Mouse (Mus musculus) liver, embryonic 11.5 days (tissue): Measurements from ENCODE around the gene Slc1a4. TPM values are rescaled to one million over a fixed set of nuclear protein-coding genes. Genes with fewer than 3 reads are reported as not detected.

Experiments used
- ATAC-seq: fragments of 200-750 bp; cut with Nextera tagmentation; replicated peaks from 2 replicates; pipeline ENCODE4 v1.8.0; 2017; ENCODE audit warnings: moderate number of reproducible peaks, mild to moderate bottlenecking, moderate TSS enrichment, moderate library complexity; ENCODE audit not compliant: low FRiP score
- DNase-seq: peaks from one replicate; pipeline ENCODE4 v3.0.0-alpha.2; 2017; ENCODE audit warnings: low spot score
- H3K27ac ChIP-seq: fragments of 300-500 bp; sonication (generic); 2 replicates; pipeline ENCODE4 v1.5.1; 2014; ENCODE audit warnings: mild to moderate bottlenecking, low read depth, low read length, control low read depth
- H3K27me3 ChIP-seq: fragments of 300-500 bp; sonication (generic); replicated peaks from 2 replicates; pipeline ENCODE4 v1.6.1; 2014; ENCODE audit warnings: low read length, mixed read lengths; ENCODE audit not compliant: control insufficient read depth, insufficient read depth
- H3K36me3 ChIP-seq: fragments of 300-500 bp; sonication (generic); 2 replicates; pipeline ENCODE4 v1.6.1; 2014; ENCODE audit warnings: mild to moderate bottlenecking, low read length, moderate library complexity, mixed read lengths; ENCODE audit not compliant: control insufficient read depth, insufficient read depth
- H3K4me1 ChIP-seq: fragments of 300-500 bp; sonication (generic); replicated peaks from 2 replicates; pipeline ENCODE4 v1.6.1; 2014; ENCODE audit warnings: low read length, mixed read lengths; ENCODE audit not compliant: control insufficient read depth, insufficient read depth
- H3K4me2 ChIP-seq: fragments of 300-500 bp; sonication (generic); 2 replicates; pipeline ENCODE4 v1.6.1; 2014; ENCODE audit warnings: mild to moderate bottlenecking, control low read depth, moderate library complexity
- H3K4me3 ChIP-seq: fragments of 300-500 bp; sonication (generic); 2 replicates; pipeline ENCODE4 v1.5.1; 2014; ENCODE audit warnings: low read depth, low read length, control low read depth
- H3K9ac ChIP-seq: fragments of 300-500 bp; sonication (generic); 2 replicates; pipeline ENCODE4 v1.6.1; 2014; ENCODE audit warnings: low read depth, low read length, control low read depth
- H3K9me3 ChIP-seq: fragments of 300-500 bp; sonication (generic); 2 replicates; pipeline ENCODE4 v1.6.1; 2016; ENCODE audit warnings: low read length, inconsistent platforms, mixed read lengths; ENCODE audit not compliant: control insufficient read depth
- WGBS: fragments of 180-500 bp; shearing (Covaris S2); extraction: QIAGEN DNeasy Blood & Tissue Kit; methylation state at CpG from one replicate; pipeline ENCODE4 v1.1.7; 2014; 5-methylcytosine and 5-hydroxymethylcytosine counted together
- polyA plus RNA-seq: library from polyadenylated mRNA; unstranded; fragments of >200 nt; fragmentation: Nextera tagmentation; extraction: Ambion mirVana; gene quantifications from 2 replicates; pipeline ENCODE4 v1.2.1, GENCODE M21; 2014

Slc1a4 gene
- polyA plus RNA-seq, 1 experiment from 2014 or later: 18.6 TPM

- H3K36me3 ChIP-seq: no peaks in the 10 kb centered on the region
- 93% methylated on average over 8 of the region's 8 CpGs for WGBS
- H3K9me3 ChIP-seq: no peaks in the 10 kb centered on the region
- ATAC-seq (no peak), DNase-seq (no peak)
- no peaks in the 10 kb centered on the region for H3K4me1 ChIP-seq
- no peaks in the 10 kb centered on the region for H3K27me3 ChIP-seq
- H3K27ac ChIP-seq: no peak overlapping the region
- no peak overlapping the region for H3K4me2 ChIP-seq
- no peak overlapping the region for H3K4me3 ChIP-seq
- H3K9ac ChIP-seq: no peak overlapping the region
Observed at GRCm38 (mm10) chr11:20313576-20313975, 18.9 kb downstream of the Slc1a4 start.

DNA sequence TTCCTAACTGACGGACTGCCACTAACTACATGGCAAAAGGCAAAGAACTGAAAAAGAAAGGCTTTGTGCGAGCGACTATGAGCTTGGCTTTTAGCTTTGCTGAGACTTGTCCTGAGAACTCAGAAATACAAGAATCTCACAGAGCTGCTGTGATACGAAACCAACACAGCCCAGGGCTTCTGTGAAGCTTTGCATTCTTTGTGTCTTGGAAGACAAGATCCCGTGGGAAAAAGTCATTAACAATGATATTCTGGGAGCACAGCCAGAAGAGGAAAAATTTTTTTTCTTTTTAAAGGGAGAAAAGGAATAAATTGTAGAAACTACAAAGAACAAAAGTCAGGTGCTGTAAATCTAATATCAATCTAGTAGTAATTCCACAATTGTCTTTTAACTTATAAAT, 23.5 kb downstream of the Slc1a4 start:
- Histone ChIP-seq H3K27ac (no peak overlapping the region), H3K27me3 (no peaks in the 10 kb centered on the region), H3K9ac (no peak overlapping the region), H3K4me2 (no peak overlapping the region), H3K36me3 (peaks cover 14% of the 10 kb centered on the region), H3K4me1 (no peaks in the 10 kb centered on the region), H3K9me3 (no peaks in the 10 kb centered on the region), H3K4me3 (no peak overlapping the region)
- 83% methylated on average over 5 of the region's 5 CpGs for WGBS
- no peak for DNase-seq
- no peak for ATAC-seq

DNA sequence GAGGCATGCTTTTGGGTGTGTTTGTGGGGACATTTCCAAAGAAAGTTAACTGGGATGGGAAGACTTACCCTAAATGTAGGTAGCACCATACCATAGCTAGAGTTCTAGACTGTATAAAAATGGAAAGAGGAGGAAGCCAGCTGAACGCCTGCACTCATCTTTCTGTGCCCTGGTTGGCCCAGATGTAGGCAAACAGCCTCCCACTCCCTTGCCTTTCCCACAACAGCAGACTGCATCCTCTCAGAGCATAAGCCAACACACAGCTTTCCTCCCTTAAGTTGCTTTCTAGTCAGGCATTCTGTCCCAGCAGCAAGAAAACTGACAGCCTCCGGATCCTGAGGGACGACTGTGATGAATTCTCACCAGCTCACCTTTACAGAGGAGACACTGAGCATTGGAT, 25.1 kb downstream of the Slc1a4 start:
- ATAC-seq: no peak
- Histone ChIP-seq H3K9me3 (no peaks in the 10 kb centered on the region), H3K36me3 (peaks cover 17% of the 10 kb centered on the region), H3K4me1 (no peaks in the 10 kb centered on the region), H3K4me2 (no peak overlapping the region), H3K27me3 (no peaks in the 10 kb centered on the region), H3K27ac (no peak overlapping the region), H3K4me3 (no peak overlapping the region), H3K9ac (no peak overlapping the region)
- DNase-seq: no peak
- 85% methylated on average over 3 of the region's 3 CpGs for WGBS

- ATAC-seq: 0 out of 2 replicates have a peak, but pooled peaks have one; percentile 57
- no peaks in the 10 kb centered on the region for H3K4me1 ChIP-seq
- H3K4me2 ChIP-seq: no peak overlapping the region
- H3K9ac ChIP-seq: no peak overlapping the region
- whole genome bisulfite sequencing: 50% methylated on average over 1 of the region's 1 CpGs
- H3K27me3 ChIP-seq: no peaks in the 10 kb centered on the region
- H3K4me3 ChIP-seq: no peak overlapping the region
- H3K9me3 ChIP-seq: no peaks in the 10 kb centered on the region
- H3K36me3 ChIP-seq: peaks cover 17% of the 10 kb centered on the region
- no peak for DNase-seq
- H3K27ac ChIP-seq: no peak overlapping the region
Observed at GRCm38 (mm10) chr11:20305641-20306040, 26.9 kb downstream of the Slc1a4 start.

DNA sequence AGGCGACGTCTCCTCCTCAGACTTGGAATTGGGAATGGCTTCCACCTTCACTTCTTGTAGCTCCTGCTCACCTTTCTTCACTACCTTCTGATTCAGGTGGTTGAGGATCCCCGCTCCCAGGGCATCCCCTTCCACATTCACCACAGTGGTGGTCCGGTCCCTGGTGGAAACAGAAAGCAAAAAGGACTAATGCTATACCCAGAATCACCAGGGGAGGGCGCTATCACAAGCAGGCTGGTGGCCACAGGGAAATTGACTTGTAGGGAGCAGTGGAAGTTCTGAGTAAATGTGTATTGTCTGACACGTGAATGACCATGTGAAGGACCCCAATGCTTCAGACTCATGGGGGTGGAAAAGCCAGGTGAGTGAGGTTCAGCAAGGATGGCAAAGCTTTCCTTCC, 28.2 kb downstream of the Slc1a4 start:
- Histone ChIP-seq H3K9me3 (no peaks in the 10 kb centered on the region), H3K9ac (no peak overlapping the region), H3K4me2 (no peak overlapping the region), H3K36me3 (peaks cover 17% of the 10 kb centered on the region), H3K27ac (no peak overlapping the region), H3K4me1 (no peaks in the 10 kb centered on the region), H3K27me3 (no peaks in the 10 kb centered on the region), H3K4me3 (no peak overlapping the region)
- ATAC-seq (no peak), DNase-seq (peak; percentile 38)
- 70% methylated on average over 6 of the region's 6 CpGs for WGBS

DNA sequence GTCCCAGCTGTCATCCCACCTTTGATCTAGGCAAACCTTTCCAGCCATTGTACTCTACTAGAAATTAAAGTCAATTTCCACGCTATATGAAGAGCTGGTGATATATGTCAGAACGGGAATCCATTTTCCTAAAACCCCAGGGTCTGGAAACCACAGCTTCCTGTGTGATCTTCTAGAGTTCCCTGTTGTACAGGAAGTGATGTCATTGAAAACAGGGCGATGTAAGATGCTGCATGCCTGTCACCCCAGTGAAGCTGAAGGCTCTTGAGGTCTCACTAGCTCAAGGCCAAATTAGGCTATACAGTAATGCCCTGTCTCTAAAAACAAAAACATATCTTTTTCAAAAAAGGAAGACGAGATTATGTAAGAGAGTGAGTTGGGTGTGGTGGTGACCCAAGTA, 31.2 kb downstream of the Slc1a4 start:
- H3K4me3 ChIP-seq: no peak overlapping the region
- H3K27ac ChIP-seq: no peak overlapping the region
- H3K36me3 ChIP-seq: peaks cover 10% of the 10 kb centered on the region
- ATAC-seq (no peak), DNase-seq (no peak)
- no peak overlapping the region for H3K9ac ChIP-seq
- 61% methylated on average over 4 of the region's 4 CpGs for WGBS
- no peaks in the 10 kb centered on the region for H3K4me1 ChIP-seq
- no peaks in the 10 kb centered on the region for H3K9me3 ChIP-seq
- no peaks in the 10 kb centered on the region for H3K27me3 ChIP-seq
- H3K4me2 ChIP-seq: no peak overlapping the region

GRCm38 (mm10) chr11:20300850-20301249, 31.7 kb downstream of the Slc1a4 start:
- Histone ChIP-seq H3K4me1 (no peaks in the 10 kb centered on the region), H3K27ac (no peak overlapping the region), H3K4me3 (no peak overlapping the region), H3K4me2 (no peak overlapping the region), H3K36me3 (peaks cover 7% of the 10 kb centered on the region; the same call in 1 of the 2 replicates), H3K27me3 (no peaks in the 10 kb centered on the region), H3K9ac (no peak overlapping the region), H3K9me3 (no peaks in the 10 kb centered on the region)
- ATAC-seq (no peak), DNase-seq (no peak)
- 78% methylated on average over 6 of the region's 6 CpGs for WGBS

DNA sequence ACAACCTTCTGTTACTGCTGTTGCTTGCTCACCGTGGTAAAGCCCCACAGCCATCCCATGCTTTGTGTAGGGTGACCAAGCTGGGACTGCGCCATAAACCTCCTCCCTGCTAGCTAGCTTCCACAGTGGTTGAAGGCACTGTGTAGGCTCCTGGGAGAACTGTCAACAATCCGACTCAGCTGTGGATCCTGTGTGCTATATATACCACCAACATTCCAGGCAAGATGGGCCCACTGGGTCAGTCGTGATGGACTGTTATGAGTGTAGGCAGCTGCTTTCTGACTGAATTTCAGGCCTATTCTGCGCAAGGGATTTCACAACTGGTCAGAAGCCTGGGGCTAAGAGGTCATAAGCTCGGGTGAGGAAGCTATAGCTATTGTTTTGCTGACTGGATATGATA, 32.6 kb downstream of the Slc1a4 start:
- no peaks in the 10 kb centered on the region for H3K4me1 ChIP-seq
- H3K36me3 ChIP-seq: peaks cover 3% of the 10 kb centered on the region; the same call in 1 of the 2 replicates
- DNase-seq (no peak), ATAC-seq (no peak)
- no peaks in the 10 kb centered on the region for H3K27me3 ChIP-seq
- H3K4me2 ChIP-seq: no peak overlapping the region
- H3K27ac ChIP-seq: no peak overlapping the region
- 77% methylated on average over 6 of the region's 6 CpGs for WGBS
- H3K4me3 ChIP-seq: no peak overlapping the region
- H3K9me3 ChIP-seq: no peaks in the 10 kb centered on the region
- no peak overlapping the region for H3K9ac ChIP-seq

- Histone ChIP-seq H3K27ac (no peak overlapping the region), H3K4me2 (no peak overlapping the region), H3K36me3 (no peaks in the 10 kb centered on the region), H3K9me3 (no peaks in the 10 kb centered on the region), H3K4me3 (no peak overlapping the region), H3K9ac (no peak overlapping the region), H3K4me1 (no peaks in the 10 kb centered on the region), H3K27me3 (no peaks in the 10 kb centered on the region)
- 78% methylated on average over 3 of the region's 3 CpGs for WGBS
- ATAC-seq (no peak), DNase-seq (no peak)
Observed at GRCm38 (mm10) chr11:20284463-20284862, 48.0 kb downstream of the Slc1a4 start.
